Mouse (Mus musculus) 3134 (cell line): Measurements from ENCODE around the gene Tpra1.

Source experiments
- DNase-seq: peaks from one replicate; pipeline ENCODE4 v3.0.0-alpha.2; 2011; ENCODE audit warnings: low spot score; ENCODE audit not compliant: insufficient read length; ENCODE audit errors: extremely low read depth

Tpra1 gene

DNA sequence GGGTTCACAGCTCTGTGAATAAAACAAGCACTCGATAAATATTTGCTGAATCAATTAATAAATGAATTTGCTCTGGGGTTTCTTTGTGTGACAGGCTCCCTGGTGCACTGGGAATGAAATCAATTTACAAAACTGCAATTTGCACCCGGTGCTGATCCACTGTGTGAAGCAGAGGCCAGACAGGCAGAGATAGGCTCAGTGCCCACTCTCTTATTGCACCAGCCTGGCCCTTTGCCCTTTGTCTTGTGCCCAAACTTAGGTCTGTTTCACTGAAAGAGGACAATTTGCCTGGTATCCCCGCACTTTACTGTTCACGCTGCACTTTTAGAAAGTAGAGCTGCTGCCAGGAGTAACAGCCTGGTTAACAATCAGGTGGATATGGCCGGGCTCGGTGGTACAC, 44.4 kb downstream of the Tpra1 start:
- DNase-seq: no peak

DNA sequence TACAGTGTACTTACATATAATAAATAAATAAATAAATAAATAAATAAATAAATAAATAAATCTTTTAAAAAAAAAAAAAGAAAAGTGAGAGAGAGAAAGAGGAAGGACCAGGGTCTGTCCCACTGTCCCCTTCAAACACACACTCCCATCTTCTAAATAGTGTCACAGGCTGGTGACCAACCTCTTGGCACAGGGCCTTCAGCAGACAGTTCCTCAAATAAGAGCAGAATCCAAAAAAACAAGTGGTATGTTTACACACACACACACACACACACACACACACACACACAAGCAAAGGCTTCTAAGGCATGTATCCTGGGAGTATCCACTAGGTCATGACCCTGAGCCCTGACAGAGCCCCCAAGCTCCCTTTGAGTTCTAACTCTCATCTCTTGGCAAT, 45.7 kb downstream of the Tpra1 start:
- DNase-seq: no peak

DNA sequence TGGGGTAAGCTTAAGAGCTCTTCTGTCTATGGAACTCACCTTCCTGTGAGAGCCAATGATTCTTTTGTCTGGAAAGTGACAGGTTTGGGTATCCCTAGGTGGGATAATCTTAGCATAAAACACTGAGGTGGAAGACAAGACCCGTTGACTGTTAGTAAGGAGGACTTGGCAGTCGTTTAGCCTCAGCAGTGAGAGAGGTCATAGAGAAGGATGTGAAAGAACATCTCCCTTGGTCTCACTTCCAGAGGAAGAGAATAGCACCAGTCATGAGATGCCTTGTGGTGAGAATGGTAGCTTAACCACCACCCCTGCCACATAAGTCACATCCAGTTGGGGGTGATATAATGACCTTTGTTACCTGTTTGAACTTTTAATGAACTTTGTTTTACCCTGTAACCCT, 54.7 kb downstream of the Tpra1 start:
- DNase-seq: no peak

DNA sequence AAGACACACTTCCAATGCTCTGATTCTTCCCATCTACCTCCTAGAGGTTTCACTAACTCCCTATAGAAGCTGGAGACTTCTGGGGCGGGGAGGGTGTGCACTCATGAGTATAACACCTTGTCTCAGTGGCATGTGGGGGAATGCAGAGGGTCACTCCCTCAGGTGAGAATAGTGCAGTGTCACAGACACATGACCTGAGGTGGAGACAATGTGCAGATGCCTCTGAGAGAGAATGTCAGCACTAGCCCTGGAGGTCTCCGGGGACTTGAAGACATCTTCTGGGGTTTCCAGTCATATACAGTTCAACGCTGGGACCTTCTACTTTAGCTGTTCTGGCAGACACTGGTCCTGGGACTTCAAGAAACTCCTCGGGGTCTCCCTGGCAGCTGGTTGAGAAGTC, 55.3 kb downstream of the Tpra1 start:
- DNase-seq: no peak

DNA sequence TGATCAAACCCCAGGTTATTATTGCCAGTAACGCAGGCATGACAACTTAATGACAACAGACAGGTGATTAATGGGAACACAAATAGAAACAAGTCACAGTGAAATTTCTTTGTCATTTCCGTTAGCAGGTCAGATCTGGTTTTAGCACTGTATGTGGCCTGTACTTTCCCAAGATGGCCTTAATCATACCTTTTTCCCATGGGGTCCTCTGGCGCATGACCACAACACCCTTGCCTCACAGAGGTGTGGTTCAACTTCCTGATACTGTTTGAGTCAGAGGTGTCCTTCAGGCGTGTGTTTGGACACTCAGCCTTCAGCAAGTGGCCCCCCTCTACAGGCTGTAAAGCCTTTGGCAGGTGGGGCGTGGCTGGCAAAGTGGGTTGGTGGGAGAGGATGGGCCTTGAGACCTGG, 55.8 kb downstream of the Tpra1 start:
- no peak for DNase-seq

DNA sequence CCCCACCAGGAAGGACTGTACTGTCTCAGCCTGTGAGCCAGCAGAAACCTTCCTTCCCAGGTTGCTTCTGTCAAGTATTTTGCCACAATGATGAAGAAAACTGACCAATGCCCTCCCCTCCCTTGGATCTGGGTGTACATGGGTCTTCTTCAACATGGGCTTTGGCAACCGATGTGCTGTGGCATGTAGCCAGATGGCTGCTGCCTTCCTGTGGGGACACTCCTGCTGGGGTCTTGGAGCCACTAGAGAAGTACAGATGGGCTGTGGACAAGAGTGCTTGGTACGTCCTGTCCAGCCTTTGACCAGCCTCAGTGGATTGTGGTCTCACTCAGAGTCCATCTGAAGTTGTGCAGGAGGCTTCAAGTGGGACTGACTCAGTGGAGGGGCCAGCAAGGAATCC, 56.3 kb downstream of the Tpra1 start:
- DNase-seq: no peak

DNA sequence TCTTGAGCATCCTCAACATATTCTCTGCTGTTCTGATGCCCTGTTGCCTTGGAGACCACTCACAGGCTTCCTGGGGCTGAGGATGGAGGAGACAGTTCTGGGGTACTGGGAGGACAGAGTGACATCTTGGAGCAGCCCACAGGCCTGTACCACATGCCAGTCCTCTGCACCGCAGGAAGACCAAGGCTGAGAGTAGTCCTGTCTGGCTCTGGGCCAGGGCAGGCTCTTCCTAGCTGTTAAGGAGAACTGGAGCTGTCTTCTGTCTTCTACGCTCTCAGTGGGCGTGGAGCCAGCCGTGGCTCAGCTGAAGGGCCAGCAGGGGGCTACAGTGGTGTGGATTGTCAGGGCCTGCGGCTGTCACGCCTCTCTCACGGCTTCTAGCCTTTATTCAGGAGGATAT, 57.8 kb downstream of the Tpra1 start:
- no peak for DNase-seq

DNA sequence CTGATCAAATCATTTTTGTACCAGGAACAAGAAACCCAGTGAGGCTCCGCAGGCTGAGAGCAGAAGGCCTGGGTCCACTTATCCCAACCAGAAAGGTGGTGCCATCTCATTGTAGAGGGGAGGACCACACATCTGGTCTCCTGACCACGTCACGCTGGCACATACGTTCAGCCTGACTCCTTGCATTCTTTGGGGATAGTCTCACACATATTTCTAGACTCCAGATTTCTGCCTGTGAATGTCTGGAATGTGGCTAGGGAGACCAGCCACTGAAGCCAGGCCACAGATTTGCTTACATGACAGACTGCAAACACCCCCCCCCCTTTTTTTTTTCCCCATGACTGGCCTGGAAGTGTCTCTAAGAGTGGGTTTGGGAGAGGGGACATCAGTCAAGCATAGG, 58.9 kb downstream of the Tpra1 start:
- peak; percentile 78 for DNase-seq
